Mouse (Mus musculus): ENCODE data around the gene Dtnb.

DNA sequence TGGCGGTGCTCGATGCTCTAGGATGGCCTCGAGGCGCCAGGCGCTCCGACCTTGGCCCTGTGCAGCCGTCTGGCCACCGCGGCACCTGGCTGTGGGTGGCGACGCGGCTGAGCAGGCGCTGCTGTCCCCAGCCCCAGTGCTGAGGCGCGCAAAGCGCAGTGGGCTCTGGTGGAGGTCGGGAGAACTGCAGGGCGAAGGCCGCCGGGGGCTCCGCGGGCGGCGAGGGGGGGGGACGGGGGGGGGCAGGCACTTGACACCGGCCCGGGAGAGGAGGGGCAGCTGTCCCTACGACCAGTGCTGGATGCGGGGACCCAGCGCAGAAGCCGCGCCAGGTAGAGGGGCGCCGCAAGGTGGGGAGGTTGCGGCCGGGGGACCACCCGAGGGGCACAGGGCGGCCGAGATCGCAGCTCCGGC is 234.1 kb downstream of the Dtnb start:
- TF ChIP-seq CTCF (IDR thresholded peaks at IDR 0.05; ENCODE audit: low read depth, low read length) = no peak
- no peak for TF ChIP-seq POLR2A (IDR thresholded peaks at IDR 0.05; ENCODE audit: borderline replicate concordance, low read depth, low read length)

Data from bone marrow macrophage, adult 2 months (primary cell).